Mouse (Mus musculus) sigmoid colon, adult 10 weeks (tissue): ENCODE measurements around the gene Tsc22d4. TPM values are rescaled to one million over a fixed set of nuclear protein-coding genes. Genes with fewer than 3 reads are reported as not detected.

Source experiments
- polyA plus RNA-seq: library from polyadenylated mRNA; stranded (reverse); fragments of 350-450 nt; fragmentation: Illumina TruSeq; extraction: RNeasy Lipid Tissue Mini Kit (QIAGEN cat#74804); gene quantifications from one replicate; pipeline ENCODE4 v1.2.3, GENCODE M21; 2014; ENCODE audit warnings: low read depth, low replicate concordance

Tsc22d4 gene
- polyA plus RNA-seq: 6.2 TPM

GRCm38 (mm10) chr5:137745214-137746171 is at the start of gene Tsc22d4:
Gene Tsc22d4, plus strand, starts transcription at chr5:137745730.

GRCm38 (mm10) chr5:137741023-137741931 is 4.3 kb upstream of the Tsc22d4 start, which contains the start of gene Nyap1:
Gene Nyap1, minus strand, starts transcription at chr5:137741607.

GRCm38 (mm10) chr5:137778635-137779034 is 33.1 kb downstream of the Tsc22d4 start, which contains the start of gene Ppp1r35:
Gene Ppp1r35, plus strand, starts transcription at chr5:137778849.

GRCm38 (mm10) chr5:137787151-137787928 is 41.8 kb downstream of the Tsc22d4 start, which contains the start of the genes Mepce and Zcwpw1:
Gene Mepce, minus strand, starts transcription at chr5:137787655.
Gene Zcwpw1, plus strand, starts transcription at chr5:137787798.

Other genes with a start within 250 kb of the Tsc22d4 start
- gene Pop7, start 243.2 kb upstream of the Tsc22d4 start, polyA plus RNA-seq: not detected
- gene Gigyf1, start 227.2 kb upstream of the Tsc22d4 start, polyA plus RNA-seq: 2.5 TPM
- gene Epo, start 212.5 kb upstream of the Tsc22d4 start, polyA plus RNA-seq: not detected
- gene Gnb2, start 212.2 kb upstream of the Tsc22d4 start, polyA plus RNA-seq: 2.5 TPM
- gene Actl6b, start 192.2 kb upstream of the Tsc22d4 start, polyA plus RNA-seq: not detected
- gene Tfr2, start 175.9 kb upstream of the Tsc22d4 start, polyA plus RNA-seq: not detected
- gene Mospd3, start 144.7 kb upstream of the Tsc22d4 start, polyA plus RNA-seq: not detected
- 5.8 TPM for gene Pcolce, start 131.9 kb upstream of the Tsc22d4 start, polyA plus RNA-seq
- gene Fbxo24, start 116.7 kb upstream of the Tsc22d4 start, polyA plus RNA-seq: not detected
- gene Lrch4, start 116.6 kb upstream of the Tsc22d4 start, polyA plus RNA-seq: 0.85 TPM
- not detected for gene Gm20605, start 116.6 kb upstream of the Tsc22d4 start, polyA plus RNA-seq
- gene Sap25, start 104.4 kb upstream of the Tsc22d4 start, polyA plus RNA-seq: 1.6 TPM
- not detected for gene Irs3, start 100.0 kb upstream of the Tsc22d4 start, polyA plus RNA-seq
- gene Agfg2, start 61.0 kb upstream of the Tsc22d4 start, polyA plus RNA-seq: 11.5 TPM
- 0.47 TPM for gene Nyap1, start 4.1 kb upstream of the Tsc22d4 start, polyA plus RNA-seq
- gene Ppp1r35, start 33.1 kb downstream of the Tsc22d4 start, polyA plus RNA-seq: 4.4 TPM
- 6.9 TPM for gene Mepce, start 41.9 kb downstream of the Tsc22d4 start, polyA plus RNA-seq
- gene Zcwpw1, start 42.1 kb downstream of the Tsc22d4 start, polyA plus RNA-seq: 5.9 TPM
- 2.6 TPM for gene Pilra, start 90.6 kb downstream of the Tsc22d4 start, polyA plus RNA-seq
- gene Pilrb1, start 112.4 kb downstream of the Tsc22d4 start, polyA plus RNA-seq: 2.0 TPM
- 1.8 TPM for gene Pilrb2, start 126.1 kb downstream of the Tsc22d4 start, polyA plus RNA-seq
- 354 TPM for gene Cyp3a13, start 175.9 kb downstream of the Tsc22d4 start, polyA plus RNA-seq
- 1.6 TPM for gene Gjc3, start 217.4 kb downstream of the Tsc22d4 start, polyA plus RNA-seq
- gene Azgp1, start 235.8 kb downstream of the Tsc22d4 start, polyA plus RNA-seq: 5.3 TPM